Mouse (Mus musculus): ENCODE measurements around the gene Tbxa2r. TPM values are rescaled to one million over a fixed set of nuclear protein-coding genes. Genes with fewer than 3 reads are reported as not detected.

The Tbxa2r gene
- not detected for polyA plus RNA-seq (2014; fragmentation: Illumina TruSeq; extraction: RNeasy Lipid Tissue Mini Kit (QIAGEN cat#74804); ENCODE audit: low read depth, low replicate concordance)

GRCm38 (mm10) chr10:81328386-81328785 lies at the start of gene Tbxa2r:
Gene Tbxa2r, plus strand, starts transcription at chr10:81328731.

GRCm38 (mm10) chr10:81291511-81292104 lies 36.9 kb upstream of the Tbxa2r start, which contains the start of gene Tjp3:
Gene Tjp3, minus strand, starts transcription at chr10:81291581.

GRCm38 (mm10) chr10:81292554-81293333 lies 35.8 kb upstream of the Tbxa2r start, which contains the start of gene Pip5k1c:
Gene Pip5k1c, plus strand, starts transcription at chr10:81292963.

GRCm38 (mm10) chr10:81320550-81321347 lies 7.8 kb upstream of the Tbxa2r start, which contains the start of gene Cactin:
Gene Cactin, plus strand, starts transcription at chr10:81321103.

GRCm38 (mm10) chr10:81342686-81343505 lies 14.4 kb downstream of the Tbxa2r start, which contains the start of gene Gipc3:
Gene Gipc3, minus strand, starts transcription at chr10:81343266.

GRCm38 (mm10) chr10:81350351-81351063 lies 22.0 kb downstream of the Tbxa2r start, which contains the start of gene Hmg20b:
Gene Hmg20b, minus strand, starts transcription at chr10:81350480.

GRCm38 (mm10) chr10:81356991-81357844 lies 28.7 kb downstream of the Tbxa2r start, which contains the start of gene Mfsd12:
Gene Mfsd12, plus strand, starts transcription at chr10:81357491.

GRCm38 (mm10) chr10:81365672-81366476 lies 37.3 kb downstream of the Tbxa2r start, which contains the start of gene 4930404N11Rik:
Gene 4930404N11Rik, minus strand, starts transcription at chr10:81365816.

GRCm38 (mm10) chr10:81377793-81378552 lies 49.4 kb downstream of the Tbxa2r start, which contains the start of gene Fzr1:
Gene Fzr1, minus strand, starts transcription at chr10:81378516.

GRCm38 (mm10) chr10:81383802-81384604 lies 55.5 kb downstream of the Tbxa2r start, which contains the start of the genes Dohh and Gm48551:
Gene Dohh, plus strand, starts transcription at chr10:81384428.
Gene Gm48551, plus strand, starts transcription at chr10:81384466.

Other genes starting within 250 kb of the Tbxa2r start
- gene Creb3l3, start 229.9 kb upstream of the Tbxa2r start, polyA plus RNA-seq (2014; fragmentation: Illumina TruSeq; extraction: RNeasy Lipid Tissue Mini Kit (QIAGEN cat#74804); ENCODE audit: low read depth, low replicate concordance), result 0.79 TPM
- 3.0 TPM for gene Map2k2, start 222.8 kb upstream of the Tbxa2r start, polyA plus RNA-seq (2014; fragmentation: Illumina TruSeq; extraction: RNeasy Lipid Tissue Mini Kit (QIAGEN cat#74804); ENCODE audit: low read depth, low replicate concordance)
- 48.6 TPM for gene Zbtb7a, start 193.5 kb upstream of the Tbxa2r start, polyA plus RNA-seq (2014; fragmentation: Illumina TruSeq; extraction: RNeasy Lipid Tissue Mini Kit (QIAGEN cat#74804); ENCODE audit: low read depth, low replicate concordance)
- gene Pias4, start 160.8 kb upstream of the Tbxa2r start, polyA plus RNA-seq (2014; fragmentation: Illumina TruSeq; extraction: RNeasy Lipid Tissue Mini Kit (QIAGEN cat#74804); ENCODE audit: low read depth, low replicate concordance), result not detected
- 12.4 TPM for gene Eef2, start 152.1 kb upstream of the Tbxa2r start, polyA plus RNA-seq (2014; fragmentation: Illumina TruSeq; extraction: RNeasy Lipid Tissue Mini Kit (QIAGEN cat#74804); ENCODE audit: low read depth, low replicate concordance)
- not detected for gene Dapk3, start 145.7 kb upstream of the Tbxa2r start, polyA plus RNA-seq (2014; fragmentation: Illumina TruSeq; extraction: RNeasy Lipid Tissue Mini Kit (QIAGEN cat#74804); ENCODE audit: low read depth, low replicate concordance)
- not detected for gene 4930442H23Rik, start 144.9 kb upstream of the Tbxa2r start, polyA plus RNA-seq (2014; fragmentation: Illumina TruSeq; extraction: RNeasy Lipid Tissue Mini Kit (QIAGEN cat#74804); ENCODE audit: low read depth, low replicate concordance)
- gene Nmrk2, start 126.7 kb upstream of the Tbxa2r start, polyA plus RNA-seq (2014; fragmentation: Illumina TruSeq; extraction: RNeasy Lipid Tissue Mini Kit (QIAGEN cat#74804); ENCODE audit: low read depth, low replicate concordance), result not detected
- 0.19 TPM for gene Atcay, start 97.9 kb upstream of the Tbxa2r start, polyA plus RNA-seq (2014; fragmentation: Illumina TruSeq; extraction: RNeasy Lipid Tissue Mini Kit (QIAGEN cat#74804); ENCODE audit: low read depth, low replicate concordance)
- 0.63 TPM for gene Zfr2, start 95.6 kb upstream of the Tbxa2r start, polyA plus RNA-seq (2014; fragmentation: Illumina TruSeq; extraction: RNeasy Lipid Tissue Mini Kit (QIAGEN cat#74804); ENCODE audit: low read depth, low replicate concordance)
- not detected for gene Matk, start 75.8 kb upstream of the Tbxa2r start, polyA plus RNA-seq (2014; fragmentation: Illumina TruSeq; extraction: RNeasy Lipid Tissue Mini Kit (QIAGEN cat#74804); ENCODE audit: low read depth, low replicate concordance)
- gene Mrpl54, start 61.8 kb upstream of the Tbxa2r start, polyA plus RNA-seq (2014; fragmentation: Illumina TruSeq; extraction: RNeasy Lipid Tissue Mini Kit (QIAGEN cat#74804); ENCODE audit: low read depth, low replicate concordance), result 1.2 TPM
- gene Apba3, start 61.8 kb upstream of the Tbxa2r start, polyA plus RNA-seq (2014; fragmentation: Illumina TruSeq; extraction: RNeasy Lipid Tissue Mini Kit (QIAGEN cat#74804); ENCODE audit: low read depth, low replicate concordance), result not detected
- 7.8 TPM for gene Tjp3, start 37.1 kb upstream of the Tbxa2r start, polyA plus RNA-seq (2014; fragmentation: Illumina TruSeq; extraction: RNeasy Lipid Tissue Mini Kit (QIAGEN cat#74804); ENCODE audit: low read depth, low replicate concordance)
- gene Pip5k1c, start 35.8 kb upstream of the Tbxa2r start, polyA plus RNA-seq (2014; fragmentation: Illumina TruSeq; extraction: RNeasy Lipid Tissue Mini Kit (QIAGEN cat#74804); ENCODE audit: low read depth, low replicate concordance), result 2.6 TPM
- 0.16 TPM for gene Cactin, start 7.6 kb upstream of the Tbxa2r start, polyA plus RNA-seq (2014; fragmentation: Illumina TruSeq; extraction: RNeasy Lipid Tissue Mini Kit (QIAGEN cat#74804); ENCODE audit: low read depth, low replicate concordance)
- gene Gipc3, start 14.5 kb downstream of the Tbxa2r start, polyA plus RNA-seq (2014; fragmentation: Illumina TruSeq; extraction: RNeasy Lipid Tissue Mini Kit (QIAGEN cat#74804); ENCODE audit: low read depth, low replicate concordance), result not detected
- gene Hmg20b, start 21.7 kb downstream of the Tbxa2r start, polyA plus RNA-seq (2014; fragmentation: Illumina TruSeq; extraction: RNeasy Lipid Tissue Mini Kit (QIAGEN cat#74804); ENCODE audit: low read depth, low replicate concordance), result 11.0 TPM
- gene Mfsd12, start 28.8 kb downstream of the Tbxa2r start, polyA plus RNA-seq (2014; fragmentation: Illumina TruSeq; extraction: RNeasy Lipid Tissue Mini Kit (QIAGEN cat#74804); ENCODE audit: low read depth, low replicate concordance), result 0.13 TPM
- not detected for gene 4930404N11Rik, start 37.1 kb downstream of the Tbxa2r start, polyA plus RNA-seq (2014; fragmentation: Illumina TruSeq; extraction: RNeasy Lipid Tissue Mini Kit (QIAGEN cat#74804); ENCODE audit: low read depth, low replicate concordance)
- 0.19 TPM for gene Fzr1, start 49.8 kb downstream of the Tbxa2r start, polyA plus RNA-seq (2014; fragmentation: Illumina TruSeq; extraction: RNeasy Lipid Tissue Mini Kit (QIAGEN cat#74804); ENCODE audit: low read depth, low replicate concordance)
- gene Dohh, start 55.7 kb downstream of the Tbxa2r start, polyA plus RNA-seq (2014; fragmentation: Illumina TruSeq; extraction: RNeasy Lipid Tissue Mini Kit (QIAGEN cat#74804); ENCODE audit: low read depth, low replicate concordance), result not detected
- gene Gm48551, start 55.7 kb downstream of the Tbxa2r start, polyA plus RNA-seq (2014; fragmentation: Illumina TruSeq; extraction: RNeasy Lipid Tissue Mini Kit (QIAGEN cat#74804); ENCODE audit: low read depth, low replicate concordance), result 0.32 TPM
- not detected for gene Gm48552, start 60.3 kb downstream of the Tbxa2r start, polyA plus RNA-seq (2014; fragmentation: Illumina TruSeq; extraction: RNeasy Lipid Tissue Mini Kit (QIAGEN cat#74804); ENCODE audit: low read depth, low replicate concordance)
- gene Smim24, start 64.3 kb downstream of the Tbxa2r start, polyA plus RNA-seq (2014; fragmentation: Illumina TruSeq; extraction: RNeasy Lipid Tissue Mini Kit (QIAGEN cat#74804); ENCODE audit: low read depth, low replicate concordance), result 21.2 TPM
- gene Nfic, start 126.9 kb downstream of the Tbxa2r start, polyA plus RNA-seq (2014; fragmentation: Illumina TruSeq; extraction: RNeasy Lipid Tissue Mini Kit (QIAGEN cat#74804); ENCODE audit: low read depth, low replicate concordance), result 8.2 TPM
- gene Celf5, start 154.0 kb downstream of the Tbxa2r start, polyA plus RNA-seq (2014; fragmentation: Illumina TruSeq; extraction: RNeasy Lipid Tissue Mini Kit (QIAGEN cat#74804); ENCODE audit: low read depth, low replicate concordance), result 3.1 TPM
- not detected for gene Ncln, start 167.7 kb downstream of the Tbxa2r start, polyA plus RNA-seq (2014; fragmentation: Illumina TruSeq; extraction: RNeasy Lipid Tissue Mini Kit (QIAGEN cat#74804); ENCODE audit: low read depth, low replicate concordance)
- gene S1pr4, start 171.4 kb downstream of the Tbxa2r start, polyA plus RNA-seq (2014; fragmentation: Illumina TruSeq; extraction: RNeasy Lipid Tissue Mini Kit (QIAGEN cat#74804); ENCODE audit: low read depth, low replicate concordance), result not detected
- not detected for gene Gna15, start 195.5 kb downstream of the Tbxa2r start, polyA plus RNA-seq (2014; fragmentation: Illumina TruSeq; extraction: RNeasy Lipid Tissue Mini Kit (QIAGEN cat#74804); ENCODE audit: low read depth, low replicate concordance)
- 8.6 TPM for gene Gna11, start 216.5 kb downstream of the Tbxa2r start, polyA plus RNA-seq (2014; fragmentation: Illumina TruSeq; extraction: RNeasy Lipid Tissue Mini Kit (QIAGEN cat#74804); ENCODE audit: low read depth, low replicate concordance)
- 16.2 TPM for gene Aes, start 230.8 kb downstream of the Tbxa2r start, polyA plus RNA-seq (2014; fragmentation: Illumina TruSeq; extraction: RNeasy Lipid Tissue Mini Kit (QIAGEN cat#74804); ENCODE audit: low read depth, low replicate concordance)
- gene Tle2, start 245.8 kb downstream of the Tbxa2r start, polyA plus RNA-seq (2014; fragmentation: Illumina TruSeq; extraction: RNeasy Lipid Tissue Mini Kit (QIAGEN cat#74804); ENCODE audit: low read depth, low replicate concordance), result 1.1 TPM

All from sigmoid colon, adult 10 weeks (tissue).